ENCODE assay signal across 19 mouse cellular contexts in the genomic region with DNA sequence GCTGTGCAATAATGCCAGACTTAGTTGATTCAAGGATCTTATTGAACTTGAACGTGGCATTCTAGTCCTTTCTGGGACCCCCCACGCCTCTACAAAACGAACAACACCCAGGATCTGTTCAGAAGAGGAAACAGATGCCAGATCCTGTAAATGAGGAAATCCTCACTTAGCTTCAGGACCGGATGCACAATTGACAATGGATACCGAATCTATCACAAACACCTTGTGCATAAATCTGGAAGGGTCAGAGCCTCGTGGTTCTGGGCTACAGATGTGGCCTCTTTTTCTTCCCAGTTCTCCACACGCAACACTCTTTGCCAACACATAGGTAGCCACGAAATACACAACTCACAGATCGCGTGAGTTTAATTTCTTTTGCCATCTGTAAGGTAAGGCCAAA.
DNase-seq lines count a peak whose midpoint lies in the region; ATAC-seq and TF ChIP-seq lines count a peak whose summit lies in the region.
"Had no signal": no experiment of that assay in that cellular context is flagged by ENCODE, and none has a peak within 500 bp of the region (broad histone marks: within the 10 kb centered on the region; RNA-seq: fewer than 3 reads in every experiment).

No protein-coding gene starts in this region.

- TF ChIP-seq RAD21 in MEL (IDR thresholded peaks at IDR 0.05; ENCODE audit: low read depth, low read length): no peak

- H3K4me2 ChIP-seq in lung, embryonic 14.5 days: peak overlapping the region; percentile 31
- peak overlapping the region; percentile 63 for H3K4me2 ChIP-seq in liver, postnatal 0 days (ENCODE audit: low read depth, low read length)
- H3K4me2 ChIP-seq: embryonic facial prominence, embryonic 15.5 days; neural tube, embryonic 15.5 days had no signal

- 61% methylated on average over 10 of the region's 10 CpGs for WGBS in lung, embryonic 14.5 days
- 39% methylated on average over 10 of the region's 10 CpGs for WGBS in lung, adult 2 months
- 29% methylated on average over 10 of the region's 10 CpGs for WGBS in liver, postnatal 0 days (ENCODE audit: insufficient replicate concordance)

- no peak overlapping the region for H3K9ac ChIP-seq in lung, embryonic 14.5 days
- no peak overlapping the region for H3K9ac ChIP-seq in MEL (ENCODE audit: control insufficient read depth, low read depth, low read length, poor library complexity, severe bottlenecking)
- H3K9ac ChIP-seq in liver, postnatal 0 days (replicated peaks): no peak overlapping the region
- H3K9ac ChIP-seq: embryonic facial prominence, embryonic 15.5 days had no signal

- DNase-seq in lung, embryonic 14.5 days: peak; percentile 22
- DNase-seq in lung, adult 2 months: no peak
- peak; percentile 31 for DNase-seq in MEL (ENCODE audit: low read depth, low spot score)
- no peak for DNase-seq in liver, postnatal 0 days
- DNase-seq in gastrocnemius, postnatal 4 days (ENCODE audit: low spot score in 2 of 2): no peak
- DNase-seq in gastrocnemius, adult 8-10 months (ENCODE audit: low spot score in 2 of 2): no peak
- DNase-seq: embryo, embryonic 11 days; heart, postnatal 4 days; kidney, adult 2 months; kidney, postnatal 25 days; layer of hippocampus, adult 9-11 months; right cerebral cortex, postnatal 4 days; thymus, postnatal 25 days had no signal

- H3K27ac ChIP-seq in lung, embryonic 14.5 days (ENCODE audit: low read depth): no peak overlapping the region
- no peak overlapping the region for H3K27ac ChIP-seq in MEL (ENCODE audit: control insufficient read depth, low read depth, low read length)
- H3K27ac ChIP-seq in liver, postnatal 0 days (ENCODE audit: low read depth): peak overlapping the region; percentile 42; the same call in 1 of the 2 replicates
- H3K27ac ChIP-seq: embryonic facial prominence, embryonic 15.5 days; neural tube, embryonic 15.5 days had no signal

- no peak for ATAC-seq in lung, embryonic 14.5 days (ENCODE audit: insufficient read depth)
- peak; percentile 60 for ATAC-seq in common myeloid progenitor, adult 5-6 weeks (replicated peaks; ENCODE audit: low read depth, poor library complexity, severe bottlenecking)
- no peak for ATAC-seq in liver, postnatal 0 days
- ATAC-seq: forebrain, embryonic 14.5 days had no signal

- H3K36me3 ChIP-seq in lung, embryonic 14.5 days (ENCODE audit: insufficient read depth): no peaks in the 10 kb centered on the region
- H3K36me3 ChIP-seq in MEL (ENCODE audit: control insufficient read depth in 1 of 2, insufficient read depth in 2 of 2, low read length in 2 of 2): no peaks in the 10 kb centered on the region
- H3K36me3 ChIP-seq in liver, postnatal 0 days (replicated peaks; ENCODE audit: insufficient read depth, low read length): no peaks in the 10 kb centered on the region
- H3K36me3 ChIP-seq: embryonic facial prominence, embryonic 15.5 days; G1E; neural tube, embryonic 15.5 days had no signal

- no peaks in the 10 kb centered on the region for H3K9me3 ChIP-seq in lung, embryonic 14.5 days (ENCODE audit: low read depth, low read length)
- no peaks in the 10 kb centered on the region for H3K9me3 ChIP-seq in MEL (replicated peaks; ENCODE audit: insufficient read depth, low read length)
- H3K9me3 ChIP-seq in liver, postnatal 0 days (ENCODE audit: low read length): no peaks in the 10 kb centered on the region
- H3K9me3 ChIP-seq: embryonic facial prominence, embryonic 15.5 days; neural tube, embryonic 15.5 days had no signal

- no peaks in the 10 kb centered on the region for H3K27me3 ChIP-seq in lung, embryonic 14.5 days (ENCODE audit: insufficient read depth, low read length)
- H3K27me3 ChIP-seq in MEL (ENCODE audit: control insufficient read depth in 1 of 2, insufficient read depth in 2 of 2, low read length in 2 of 2): no peaks in the 10 kb centered on the region
- no peaks in the 10 kb centered on the region for H3K27me3 ChIP-seq in liver, postnatal 0 days (ENCODE audit: insufficient read depth, low read length)
- H3K27me3 ChIP-seq: embryonic facial prominence, embryonic 15.5 days; neural tube, embryonic 15.5 days had no signal

- no peak for TF ChIP-seq CTCF in lung, embryonic 14.5 days (IDR thresholded peaks at IDR 0.05; ENCODE audit: low read depth)
- no peak for TF ChIP-seq CTCF in lung, adult 2 months (IDR thresholded peaks at IDR 0.05; ENCODE audit: insufficient read depth, low read length)
- TF ChIP-seq CTCF in MEL (IDR thresholded peaks at IDR 0.05 in 2 of 3, conservative IDR thresholded peaks at IDR 0.05 in 1 of 3; ENCODE audit: control insufficient read depth in 1 of 3, insufficient read depth in 1 of 3, low read depth in 2 of 3, low read length in 3 of 3, poor library complexity in 1 of 3, severe bottlenecking in 1 of 3): no peak
- no peak for TF ChIP-seq CTCF in liver, postnatal 0 days (IDR thresholded peaks at IDR 0.05; ENCODE audit: low read depth)

- no peak overlapping the region for H3K4me3 ChIP-seq in lung, embryonic 14.5 days (ENCODE audit: low read depth, low read length)
- H3K4me3 ChIP-seq in lung, adult 2 months (replicated peaks; ENCODE audit: extremely low read depth, low read depth, low read length): no peak overlapping the region
- H3K4me3 ChIP-seq in MEL (ENCODE audit: control insufficient read depth in 1 of 2, insufficient read depth in 1 of 2, low read depth in 2 of 2, low read length in 2 of 2): 0 out of 4 replicates have a peak overlapping the region, but pooled peaks of 1 of the 2 experiments have one; percentile 3
- peak overlapping the region; percentile 15; the same call in 1 of the 2 replicates for H3K4me3 ChIP-seq in liver, postnatal 0 days (ENCODE audit: low read depth, low read length)
- H3K4me3 ChIP-seq: embryonic facial prominence, embryonic 15.5 days; myocyte; neural tube, embryonic 15.5 days had no signal

- no peak; a peak in 1 of 4 replicates for TF ChIP-seq EP300 in MEL (IDR thresholded peaks at IDR 0.05; ENCODE audit: low read depth in 1 of 2, low read length in 2 of 2)
- no peak for TF ChIP-seq EP300 in liver, postnatal 0 days (IDR thresholded peaks at IDR 0.05; ENCODE audit: low read depth)

- H3K79me2 ChIP-seq in MEL (ENCODE audit: control insufficient read depth, insufficient read depth, low read length, poor library complexity): no peaks in the 10 kb centered on the region

- TF ChIP-seq POLR2A in lung, adult 2 months (IDR thresholded peaks at IDR 0.05; ENCODE audit: borderline replicate concordance, extremely low read depth, low read depth, low read length): no peak
- no peak for TF ChIP-seq POLR2A in MEL (IDR thresholded peaks at IDR 0.05; ENCODE audit: control insufficient read depth in 1 of 2, insufficient read depth in 1 of 2, low read depth in 1 of 2, low read length in 2 of 2, poor library complexity in 1 of 2)

- H3K4me1 ChIP-seq in lung, embryonic 14.5 days (ENCODE audit: insufficient read depth): peaks cover 9% of the 10 kb centered on the region
- no peaks in the 10 kb centered on the region for H3K4me1 ChIP-seq in lung, adult 2 months (ENCODE audit: control insufficient read depth, insufficient read depth, low read length)
- no peaks in the 10 kb centered on the region for H3K4me1 ChIP-seq in MEL (ENCODE audit: control insufficient read depth in 1 of 2, insufficient read depth in 2 of 2, low read length in 2 of 2)
- peaks cover 34% of the 10 kb centered on the region for H3K4me1 ChIP-seq in liver, postnatal 0 days (ENCODE audit: insufficient read depth)

TF ChIP-seq in MEL, 35 proteins besides CTCF, POLR2A, EP300 and RAD21:
- TF ChIP-seq MXI1 (IDR thresholded peaks at IDR 0.05; ENCODE audit: low read depth, low read length) (no peak), MAX (IDR thresholded peaks at IDR 0.05; ENCODE audit: low read length) (0 out of 2 replicates have a peak, but pooled peaks have one; percentile 20), CHD2 (IDR thresholded peaks at IDR 0.05; ENCODE audit: low read length) (no peak), TCF12 (IDR thresholded peaks at IDR 0.05; ENCODE audit: low read depth, low read length) (0 out of 2 replicates have a peak, but pooled peaks have one; percentile 5)

Comparison
In these comparisons a context has a peak if more than half of its experiments do, and no peak if none do; other contexts are left out.
1. DNase-seq: peak in lung, embryonic 14.5 days (single experiment) and MEL (single experiment); none in lung, adult 2 months (single experiment), liver, postnatal 0 days (single experiment), gastrocnemius, postnatal 4 days (0 of 2) and gastrocnemius, adult 8-10 months (0 of 2).